Mouse (Mus musculus) left cerebral cortex, adult 18-20 months (tissue): ENCODE results near the gene Clec11a. TPM values are rescaled to one million over a fixed set of nuclear protein-coding genes. Genes with fewer than 3 reads are reported as not detected.
A peak's percentile ranks its signal among the peaks of the same experiment; 100 is the strongest.
"Not testable (repeated sequence)": the region's sequence is repeated elsewhere in the genome, so short reads cannot be mapped to it uniquely, and the experiment has no call there.

Experiments used
- DNase-seq, 2 experiments: peaks; one replicate each; pipeline ENCODE4 v3.0.0; 2021 to 2022; ENCODE audit warnings: low spot score in 2 of 2, mixed read lengths in 1 of 2
- total RNA-seq, 2 experiments: library from RNA; stranded (reverse); gene quantifications; 2 replicates each; pipeline ENCODE4 v1.2.3; 2021

The Clec11a gene
- total RNA-seq, 2 experiments from 2014 or later: 3.4 to 3.7 TPM

DNA sequence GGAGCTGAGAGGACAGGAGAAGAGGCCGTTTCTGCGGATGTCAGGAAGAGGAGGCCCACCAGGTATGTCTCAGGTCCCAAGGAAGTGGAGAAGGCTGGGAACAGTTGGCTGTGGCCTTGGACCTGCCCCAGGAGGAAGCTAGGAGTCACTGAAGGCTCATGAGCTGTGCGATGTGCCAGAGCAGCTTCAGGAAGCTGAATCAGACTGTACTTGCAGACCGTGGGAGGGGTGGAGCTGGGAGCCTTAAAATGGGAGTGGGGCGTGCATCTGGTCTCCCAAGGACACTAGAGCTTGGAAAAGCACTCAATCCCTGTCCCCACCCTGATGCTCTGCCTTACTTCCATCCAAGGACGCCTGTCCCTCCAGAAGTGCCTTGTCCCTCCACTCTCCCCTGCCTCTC lies 19.9 kb upstream of the Clec11a start:
- no peak for DNase-seq

DNA sequence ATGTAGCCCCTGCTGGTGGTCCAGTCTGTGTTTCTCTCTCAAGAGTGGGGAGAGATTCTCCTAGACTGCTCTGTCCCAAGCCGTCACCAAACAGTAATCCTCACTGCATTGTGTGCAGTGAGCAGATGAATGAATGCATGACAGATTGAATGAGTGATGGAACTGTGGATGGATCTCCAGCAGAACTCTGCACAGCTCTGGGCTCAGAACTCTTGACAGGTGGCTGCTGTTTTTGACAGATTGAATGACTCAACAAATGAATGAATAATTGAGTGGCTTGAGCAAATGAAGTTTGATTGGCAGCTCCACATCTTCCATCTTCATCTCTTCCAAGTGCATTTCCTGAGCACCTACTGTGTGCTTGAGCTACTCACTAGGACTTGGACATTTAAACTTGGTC lies 15.6 kb upstream of the Clec11a start:
- DNase-seq: no peak

DNA sequence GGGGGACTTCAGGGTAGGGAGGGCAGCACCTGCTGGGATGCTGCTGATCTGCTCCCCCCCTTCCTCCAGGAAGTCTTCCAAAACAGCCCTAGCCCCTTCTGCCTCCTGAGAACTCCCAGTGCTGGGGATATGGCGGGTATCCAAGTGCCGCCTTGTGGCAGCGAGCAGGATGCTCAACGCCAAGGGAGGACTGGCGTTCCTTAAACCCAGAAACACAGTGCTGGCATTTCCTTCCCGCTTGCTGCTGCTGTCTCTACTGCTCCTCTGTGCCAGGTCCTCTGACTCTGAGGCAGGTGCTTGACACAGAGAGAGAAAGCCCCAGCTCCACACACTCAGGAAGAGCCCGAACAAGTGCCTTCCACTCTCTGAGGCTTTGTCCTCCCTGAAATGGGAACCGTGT lies 14.2 kb upstream of the Clec11a start:
- peak; percentile 66 to 70 for DNase-seq

DNA sequence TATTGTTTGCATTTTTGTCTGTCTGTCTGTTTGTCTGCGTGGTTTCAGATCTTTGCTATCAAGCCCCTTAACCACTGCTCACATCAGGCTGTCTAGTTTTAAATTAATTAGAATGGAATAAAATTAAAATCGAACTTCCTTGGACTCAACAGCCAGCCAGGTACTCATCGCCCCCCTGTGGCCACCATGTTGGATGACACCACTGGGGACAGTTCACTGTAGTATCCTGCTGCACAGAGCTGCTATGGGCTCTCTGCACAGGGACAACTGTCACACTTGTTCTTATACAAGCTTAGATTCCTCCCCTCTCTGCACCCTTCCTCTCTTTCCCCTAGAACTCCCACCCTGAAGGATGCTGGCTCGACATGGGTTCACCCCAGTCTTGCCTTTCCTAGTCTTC lies 11.2 kb upstream of the Clec11a start:
- no peak for DNase-seq

DNA sequence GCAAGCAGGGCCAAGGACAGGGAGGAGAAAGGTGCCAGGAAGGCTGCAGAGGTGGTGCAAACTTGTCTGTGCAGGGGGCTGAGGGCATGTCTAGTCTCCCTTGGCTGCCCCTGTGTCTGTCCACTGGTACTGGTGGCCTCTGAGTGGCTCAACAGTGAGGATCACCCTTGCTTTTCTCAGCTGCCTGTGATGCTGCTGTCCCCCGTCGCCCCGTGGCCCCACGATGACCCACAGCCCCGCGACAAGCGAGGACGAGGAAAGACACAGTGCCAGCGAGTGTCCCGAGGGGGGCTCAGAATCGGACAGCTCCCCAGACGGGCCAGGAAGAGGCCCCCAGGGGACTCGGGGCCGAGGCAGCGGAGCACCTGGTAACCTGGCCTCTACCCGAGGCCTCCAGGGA lies 5.8 kb upstream of the Clec11a start:
- no peak for DNase-seq

DNA sequence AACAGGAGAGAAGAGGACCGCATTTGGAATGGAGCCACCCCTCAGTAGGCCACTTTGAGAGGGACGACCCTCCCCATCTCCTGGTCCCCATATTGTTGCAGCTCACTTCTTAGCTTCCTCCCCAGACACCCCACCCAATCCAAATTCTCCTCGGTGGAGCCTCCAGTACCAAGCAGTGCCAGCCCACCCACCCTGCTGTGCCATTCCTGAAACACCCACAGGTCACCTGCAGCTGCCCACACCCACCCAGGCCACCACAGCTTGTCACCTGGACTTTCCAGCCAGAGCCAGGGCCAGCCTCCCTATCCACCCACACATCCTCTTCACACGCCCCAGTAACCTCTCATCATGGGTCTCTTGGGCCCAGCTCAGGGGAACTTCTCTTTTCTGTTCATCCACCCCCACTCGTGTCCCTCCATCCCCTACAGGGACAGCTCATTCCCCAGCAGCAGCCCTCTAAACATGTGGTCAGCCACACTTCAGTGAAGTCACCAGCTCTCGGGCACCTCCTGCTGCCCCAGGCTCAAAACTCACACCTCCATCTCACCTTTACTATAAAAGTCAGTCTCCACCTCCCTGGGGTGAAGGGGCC lies 5.1 kb upstream of the Clec11a start:
- DNase-seq: peak; percentile 45 to 61

DNA sequence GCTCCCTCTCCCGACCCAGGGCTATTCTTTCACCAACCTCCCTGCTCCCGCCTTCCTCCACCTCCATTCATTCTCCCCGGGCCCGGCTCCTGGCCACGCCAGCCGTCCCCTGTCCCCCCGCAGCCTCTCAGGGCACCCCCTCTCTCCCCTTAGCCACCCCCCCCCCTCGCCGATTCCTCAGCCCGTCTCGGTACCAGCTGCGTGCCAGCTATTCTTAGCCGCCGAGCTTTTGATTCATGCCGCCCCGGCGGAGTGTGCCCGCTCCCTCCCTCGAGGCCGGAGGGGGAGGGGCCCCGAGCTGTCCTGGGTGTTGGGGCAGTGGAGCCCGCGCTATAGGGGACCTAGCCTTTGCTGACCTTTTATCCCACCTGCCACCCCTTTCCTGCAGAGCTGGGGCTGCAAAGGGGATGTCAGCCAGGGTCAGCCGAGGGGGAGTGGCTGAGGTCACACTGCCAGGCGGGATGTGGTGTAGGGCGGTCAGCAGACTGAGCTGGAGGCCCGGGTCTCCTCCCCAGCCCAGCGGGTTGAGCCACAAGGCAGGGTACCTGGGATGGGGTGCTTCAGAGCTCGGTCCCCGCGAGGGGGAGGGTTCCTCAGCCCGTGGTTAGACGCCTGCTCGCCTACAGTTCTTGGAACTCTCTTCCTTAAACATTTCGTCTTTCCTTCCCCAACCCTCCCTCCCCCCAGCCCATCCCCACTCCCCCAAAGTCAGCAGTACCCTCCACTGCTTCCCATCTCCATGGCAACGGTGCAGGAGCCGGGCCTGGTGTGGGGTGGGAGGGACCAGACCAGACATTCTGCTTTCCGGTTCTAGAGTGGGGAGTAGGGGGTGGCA lies 4.4 kb upstream of the Clec11a start:
- DNase-seq: peak; percentile 76 to 88

DNA sequence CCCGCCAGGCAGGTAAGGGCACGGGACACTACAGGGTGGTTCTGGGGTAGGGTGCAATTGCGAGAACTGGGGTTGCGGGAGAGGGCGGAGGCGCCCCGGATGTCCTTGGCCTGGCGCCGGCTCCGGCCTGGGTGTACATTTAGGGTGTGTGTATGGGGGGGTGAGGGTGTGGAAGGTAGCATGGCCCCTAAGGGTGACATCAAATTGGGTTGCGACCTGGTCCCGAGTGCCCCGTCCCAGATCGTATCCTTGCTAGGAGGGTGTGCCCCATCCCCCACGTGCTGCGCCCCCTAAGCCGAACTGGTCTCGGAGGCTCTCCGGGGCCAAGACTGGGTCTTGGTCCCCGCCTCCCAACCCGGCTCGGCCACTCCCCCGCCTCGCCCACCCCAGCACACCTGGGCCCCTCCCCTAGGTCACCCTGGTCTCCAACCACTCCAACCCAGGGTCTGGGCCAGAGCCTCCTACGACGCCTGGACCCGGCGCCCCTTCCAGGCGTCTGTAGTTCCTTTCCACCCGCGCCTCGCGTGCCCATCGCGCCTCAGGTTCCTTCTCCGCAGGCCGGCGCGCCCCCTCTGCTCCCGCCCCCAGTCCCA lies 3.7 kb upstream of the Clec11a start:
- no peak for DNase-seq

DNA sequence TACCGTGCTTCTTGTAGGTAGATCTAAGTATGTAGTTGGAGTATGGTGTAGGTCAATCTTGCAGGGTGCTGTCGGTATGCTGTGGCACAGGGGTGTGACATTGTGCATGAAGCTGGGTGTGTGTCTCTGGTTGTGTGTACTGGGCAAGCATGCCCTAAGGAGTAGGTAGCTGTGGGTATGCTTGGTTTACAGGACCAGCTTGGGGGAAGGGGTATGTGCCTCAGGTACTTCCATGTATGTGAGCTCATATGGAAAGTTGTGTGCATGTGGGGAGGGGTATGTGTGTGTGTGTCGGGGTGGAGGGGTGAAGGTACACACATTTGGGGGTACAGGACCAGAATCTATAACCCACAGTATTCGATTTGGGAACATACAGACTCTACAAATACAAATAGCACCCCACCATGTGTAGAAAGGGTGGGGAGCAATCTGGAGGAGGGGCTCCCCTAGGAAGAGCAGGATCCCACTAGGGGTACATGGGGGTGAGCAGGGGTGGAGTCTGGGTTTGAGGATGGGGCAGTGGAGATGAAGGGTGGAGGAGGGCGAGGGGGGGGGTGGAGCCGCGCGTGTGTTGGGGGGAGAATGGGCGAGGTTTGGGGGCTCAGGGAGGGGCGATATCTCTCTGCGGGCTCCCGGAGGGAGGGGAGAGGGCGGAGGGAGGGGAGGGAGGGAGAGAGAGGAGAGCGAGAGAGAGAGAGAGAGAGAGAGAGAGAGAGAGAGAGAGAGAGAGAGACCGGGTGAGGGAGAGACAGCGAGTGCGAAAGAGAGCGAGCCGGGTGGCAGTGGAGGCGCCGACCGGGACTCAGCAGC lies 3.0 kb upstream of the Clec11a start, which contains the start of gene Shank1:
TSS of gene Shank1 (plus strand) at position 779 of the 810 bp plus-strand sequence.
- DNase-seq: no peak

DNA sequence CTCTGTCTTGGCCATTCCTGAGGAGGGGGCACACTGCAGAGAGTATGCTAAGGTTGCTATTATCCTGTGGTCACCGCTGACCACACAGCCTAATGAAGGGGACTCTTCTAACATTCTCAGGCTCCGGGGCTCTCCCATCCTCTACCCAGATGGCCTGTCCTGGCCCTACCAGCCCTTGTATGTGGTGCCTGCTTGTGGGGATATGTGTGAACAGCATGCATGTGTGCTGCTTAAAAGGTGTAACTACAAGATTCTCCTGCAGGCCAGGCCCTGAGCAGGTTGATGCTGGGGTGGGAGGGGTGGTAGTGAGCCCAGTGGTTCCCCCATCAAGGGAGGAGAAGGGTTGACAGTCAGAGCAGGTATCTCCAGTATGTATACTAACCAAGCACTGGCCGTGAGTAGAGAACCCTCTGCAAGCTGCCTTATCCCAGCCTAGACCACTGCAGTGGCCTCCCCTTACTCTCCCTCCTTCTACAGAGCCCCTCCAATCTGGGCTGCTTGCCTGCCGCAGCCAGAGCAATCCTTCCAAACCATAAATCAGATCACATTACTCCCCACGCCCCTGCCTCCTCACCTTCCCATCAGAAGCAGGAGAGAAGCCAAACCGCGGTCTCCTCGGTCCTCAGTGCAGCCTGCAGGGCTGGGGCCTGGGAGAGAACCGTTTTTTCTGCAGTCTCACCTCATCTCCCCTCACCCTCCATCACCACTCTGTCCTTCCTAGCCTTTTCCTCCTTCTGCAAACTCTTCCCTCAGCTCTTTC lies 739 bp upstream of the Clec11a start:
- DNase-seq: no peak

DNA sequence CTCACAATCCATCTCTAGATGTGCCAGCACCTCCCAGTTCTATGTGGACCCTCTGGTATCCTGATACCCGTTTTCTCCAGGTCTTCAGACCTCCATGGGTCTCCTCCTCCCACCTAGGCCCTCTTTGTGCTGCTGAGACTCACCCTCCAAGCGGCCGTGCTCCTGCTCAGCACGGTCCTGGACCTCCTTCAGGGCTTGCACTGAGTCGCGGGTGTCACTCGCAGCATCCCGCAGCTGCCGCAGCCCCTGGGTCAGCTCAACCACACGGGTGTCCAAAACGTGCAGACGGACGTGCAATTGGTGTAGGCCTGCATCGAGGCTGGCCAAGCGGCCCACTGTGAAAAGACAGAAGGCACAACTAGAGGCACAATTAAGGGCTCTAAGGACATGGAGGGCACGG lies 1.0 kb downstream of the Clec11a start:
- no peak for DNase-seq

DNA sequence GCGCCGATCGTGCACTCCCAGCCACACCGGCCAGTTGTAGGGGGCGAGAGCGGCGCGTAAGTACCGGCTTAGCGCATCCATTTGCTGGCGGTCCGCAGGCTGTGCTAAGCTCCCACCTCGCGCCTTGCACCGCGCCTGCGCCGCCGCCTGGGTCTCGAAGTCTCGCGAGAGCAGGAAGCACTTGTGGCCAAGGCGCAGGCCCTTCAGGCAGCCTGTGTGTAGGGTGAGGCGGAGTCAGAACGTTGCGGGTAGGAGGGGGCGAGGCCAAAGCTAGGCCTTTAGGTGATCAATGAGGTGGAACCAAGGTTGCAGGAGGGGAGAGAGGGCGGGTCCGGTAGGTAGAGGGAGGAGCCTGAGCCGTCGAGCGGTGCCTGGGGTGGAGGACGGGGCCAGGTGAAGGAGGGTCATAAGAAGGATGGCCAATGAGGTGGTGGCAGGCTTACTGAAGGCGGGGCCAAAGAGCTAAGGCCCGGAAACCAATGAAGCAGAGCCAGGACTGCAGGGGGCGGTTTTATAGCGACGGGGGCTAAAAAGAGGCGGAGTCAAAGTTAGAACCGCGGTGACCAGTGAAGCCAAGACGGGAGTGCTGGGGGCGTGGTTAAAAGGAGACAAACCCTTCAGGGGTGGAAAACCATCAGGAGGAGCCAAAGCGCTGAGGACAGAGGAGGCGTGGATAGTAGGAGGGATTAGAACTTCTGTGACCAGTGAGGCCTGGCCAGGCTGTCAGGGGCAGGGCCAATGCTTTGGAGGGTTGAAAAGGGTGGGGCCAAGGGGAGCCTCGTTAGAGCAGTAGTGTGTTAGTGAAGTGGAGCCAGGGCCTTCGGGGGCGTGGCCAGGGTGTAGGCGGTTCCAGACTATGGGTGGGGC lies 1.7 kb downstream of the Clec11a start:
- peak; percentile 97 for DNase-seq

DNA sequence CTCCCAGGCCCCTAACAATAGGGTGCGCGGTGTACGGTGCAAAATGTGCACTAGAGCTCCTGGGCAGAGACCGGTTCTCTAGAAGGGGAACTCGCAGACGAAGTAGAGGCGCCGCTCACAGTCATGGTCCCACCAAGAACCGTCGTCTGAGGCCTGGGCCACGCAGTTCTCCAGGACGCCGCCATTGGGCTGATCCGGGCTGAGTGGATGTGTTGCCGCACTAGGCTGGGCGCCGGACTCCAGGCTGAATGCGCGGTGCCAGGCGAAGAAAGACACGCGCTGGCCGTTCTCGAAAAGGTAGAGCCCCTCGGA lies 2.3 kb downstream of the Clec11a start:
- DNase-seq: no peak

DNA sequence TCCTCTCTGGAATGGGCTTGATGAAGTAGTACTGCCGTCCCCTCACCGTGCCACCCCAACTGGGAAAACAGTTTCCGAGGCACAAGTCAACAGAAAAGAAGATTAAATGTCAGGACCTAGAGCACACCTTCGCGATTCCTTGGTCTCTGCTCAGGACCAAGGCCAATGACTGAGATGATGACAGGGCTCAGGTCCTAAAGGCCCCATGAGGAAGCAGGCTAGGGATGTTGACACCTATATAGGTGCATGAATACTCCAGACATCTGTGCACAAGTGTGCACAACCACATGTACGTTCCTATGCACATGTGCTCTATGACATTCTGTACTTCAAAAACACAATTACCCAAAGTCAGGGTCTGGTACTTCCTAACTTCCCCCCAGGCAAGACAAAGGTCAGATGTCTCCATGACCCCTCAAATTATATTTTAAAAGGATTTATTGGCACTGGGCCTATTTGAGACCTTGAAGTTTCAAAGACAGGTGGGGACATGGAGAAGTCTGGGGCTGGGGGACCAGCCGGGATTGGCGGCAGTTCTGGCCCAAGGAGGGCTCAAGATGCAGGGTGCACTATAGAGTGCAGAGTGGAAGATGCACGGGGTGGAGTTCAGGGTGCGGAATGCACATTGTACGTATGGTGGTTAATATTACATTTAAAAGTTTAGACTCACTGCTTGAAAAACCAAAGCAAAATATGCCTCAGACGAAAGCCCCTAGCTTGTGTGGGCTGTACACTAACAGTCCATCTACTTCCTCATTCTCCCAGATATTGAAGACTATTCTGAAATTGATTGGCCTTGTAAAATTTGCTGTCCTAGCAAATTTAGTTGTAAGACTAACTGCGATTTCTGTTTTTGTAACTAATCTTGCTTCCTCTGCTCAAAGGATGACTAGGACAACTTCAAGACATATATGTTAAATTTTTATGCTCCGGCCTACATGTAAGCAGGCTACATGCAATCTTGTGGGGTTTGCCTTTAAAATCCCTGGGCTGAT lies 3.1 kb downstream of the Clec11a start:
- no peak for DNase-seq

DNA sequence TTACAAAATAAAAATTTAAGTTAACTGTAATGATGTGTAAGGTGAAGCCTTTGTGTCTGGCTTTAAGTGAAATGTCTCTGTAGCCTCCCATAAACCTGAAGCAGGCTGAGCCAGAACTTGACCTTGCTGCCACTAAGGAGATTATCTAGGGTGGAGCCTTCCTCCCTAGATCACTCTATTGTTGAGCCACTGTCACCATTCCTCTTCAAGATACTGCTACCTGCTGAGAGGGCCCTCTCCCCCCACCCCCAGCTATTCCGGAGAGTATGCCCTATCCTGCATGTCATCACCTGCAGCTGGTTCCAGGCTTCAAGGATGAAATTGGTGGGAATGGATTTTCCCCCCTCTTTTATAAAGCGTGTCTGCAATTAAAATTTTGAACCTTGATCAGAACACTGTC lies 9.2 kb downstream of the Clec11a start:
- not testable (repeated sequence) for DNase-seq

DNA sequence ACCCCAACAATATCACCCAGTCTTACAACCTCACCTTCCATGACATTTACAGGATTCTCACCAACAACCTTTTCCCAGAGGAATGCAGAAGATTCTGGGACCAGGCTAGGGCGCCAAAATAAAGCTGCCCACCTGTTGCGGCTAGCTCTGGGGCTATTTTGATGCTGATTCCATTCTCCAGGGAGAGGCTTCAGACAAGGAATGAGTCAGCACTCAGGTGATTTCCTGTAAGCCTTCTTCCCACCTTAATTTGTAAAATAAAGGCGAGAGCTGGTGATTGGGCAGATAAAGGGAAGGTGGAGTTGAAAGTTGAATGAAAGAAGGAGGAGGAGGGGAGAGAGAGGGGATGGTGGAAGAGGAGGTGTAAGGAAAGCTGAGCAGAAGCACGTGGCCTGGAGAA lies 15.3 kb downstream of the Clec11a start:
- DNase-seq: no peak

DNA sequence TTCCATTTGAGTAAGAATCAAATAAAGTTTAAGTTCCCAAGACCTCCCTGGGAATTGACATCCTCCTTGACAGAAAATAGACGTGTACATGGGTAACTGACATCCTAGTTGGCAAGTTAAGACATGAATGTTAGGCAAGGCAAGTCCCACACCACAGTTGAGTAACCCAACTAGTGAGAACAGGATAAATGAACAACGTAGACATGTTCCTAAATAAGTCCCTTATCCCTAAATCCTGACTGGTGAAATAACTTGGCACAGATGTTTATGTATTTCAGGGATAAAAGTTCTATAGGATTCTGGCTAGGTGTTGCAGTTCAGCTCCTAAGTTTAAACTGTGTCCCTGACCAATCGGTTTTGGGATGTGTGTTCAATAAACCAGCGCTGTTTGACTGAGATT lies 15.7 kb downstream of the Clec11a start:
- DNase-seq: no peak

DNA sequence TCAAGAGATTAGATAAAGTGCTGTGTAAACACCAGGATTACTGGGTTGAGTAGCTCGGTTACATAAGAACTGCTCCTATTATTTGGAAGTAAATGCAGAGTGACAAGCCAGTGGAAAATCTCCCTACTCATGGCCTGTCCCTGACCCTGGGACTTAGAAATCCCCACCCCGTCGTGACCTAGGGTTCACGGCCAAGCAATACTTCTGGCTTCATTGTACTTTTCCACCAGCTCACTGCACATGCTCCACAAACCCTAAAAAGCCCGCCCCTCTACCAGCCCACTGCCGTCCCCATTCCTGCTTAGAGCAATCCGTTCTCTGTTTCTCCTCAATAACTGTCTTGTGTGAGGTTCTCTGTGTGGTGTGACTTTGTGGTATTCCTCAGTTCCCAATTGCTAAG lies 18.9 kb downstream of the Clec11a start:
- DNase-seq: no peak

DNA sequence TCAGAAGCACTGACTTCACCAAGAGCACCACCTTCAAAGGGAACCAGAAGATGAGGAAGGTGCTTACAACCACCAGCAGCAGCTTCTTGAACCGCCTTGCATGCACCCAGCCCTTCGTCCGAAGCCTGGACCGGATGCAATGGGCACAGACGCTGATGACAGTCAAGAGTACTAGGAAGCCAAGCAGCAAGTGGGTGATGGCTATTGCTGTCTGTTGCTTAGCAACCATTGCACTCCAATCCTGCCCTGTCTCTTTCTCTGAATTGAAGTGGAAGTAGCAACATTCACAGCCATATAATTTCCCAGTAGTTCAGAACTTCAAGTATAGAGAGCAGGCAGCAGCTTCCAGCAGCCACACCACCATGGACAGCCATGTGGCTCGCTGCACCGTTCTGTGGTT lies 25.1 kb downstream of the Clec11a start:
- no peak for DNase-seq
